Mouse (Mus musculus): ENCODE measurements around the gene Samhd1. TPM values are rescaled to one million over a fixed set of nuclear protein-coding genes. Genes with fewer than 3 reads are reported as not detected.

Samhd1 gene
- total and polyA plus RNA-seq, 3 experiments, result 32.8 to 79.5 (median 67.9) TPM

- H3K79me2 ChIP-seq (replicated peaks; ENCODE audit: control insufficient read depth, extremely low read depth, insufficient read depth, poor library complexity, severe bottlenecking), result no peaks in the 10 kb centered on the region
- H3K4me3 ChIP-seq (replicated peaks in 1 of 3; ENCODE audit: low read depth in 2 of 3, low read length in 2 of 3, poor library complexity in 1 of 3), result no peak overlapping the region
- H3K9ac ChIP-seq (ENCODE audit: insufficient read depth, low read depth), result no peak overlapping the region
- H3K4me2 ChIP-seq (ENCODE audit: insufficient read depth, low read depth, poor library complexity, severe bottlenecking), result no peak overlapping the region
- dilution Hi-C loops (cut with MboI; ENCODE audit: extremely low pct_ligation_motif_present, extremely low pct_unique_long_range_greater_than_20kb, low sequenced_read_pairs), result no loop called here
- no peak for DNase-seq (ENCODE audit: extremely low read depth)
- H3K27ac ChIP-seq (ENCODE audit: insufficient read depth, low read depth), result no peak overlapping the region
- in situ Hi-C loops (cut with MboI; ENCODE audit: low pct_ligation_motif_present, low pct_unique_long_range_greater_than_20kb, low sequenced_read_pairs), result no loop called here
- H3K36me3 ChIP-seq (replicated peaks in 1 of 2; ENCODE audit: control insufficient read depth in 1 of 2, insufficient read depth in 1 of 2, low read length in 1 of 2), result no peaks in the 10 kb centered on the region
- no peaks in the 10 kb centered on the region for H3K27me3 ChIP-seq (replicated peaks)
- H3K4me1 ChIP-seq (ENCODE audit: control insufficient read depth in 1 of 2, insufficient read depth in 2 of 2), result peaks cover 13 to 54% of the 10 kb centered on the region in 2 experiments
- H3K9me3 ChIP-seq (replicated peaks; ENCODE audit: low read length), result no peaks in the 10 kb centered on the region
- TF ChIP-seq ETS1 (conservative IDR thresholded peaks at IDR 0.05; ENCODE audit: low read depth, low read length) (peak; percentile 23; the same call in 1 of the 2 replicates), JUND (conservative IDR thresholded peaks at IDR 0.05; ENCODE audit: low read depth, low read length) (no peak)
Observed at GRCm38 (mm10) chr2:157064136-157064535, 70.9 kb downstream of the Samhd1 start.

GRCm38 (mm10) chr2:157063241-157063700 lies 71.8 kb downstream of the Samhd1 start:
- no peaks in the 10 kb centered on the region for H3K27me3 ChIP-seq (replicated peaks)
- in situ Hi-C loops (cut with MboI; ENCODE audit: low pct_ligation_motif_present, low pct_unique_long_range_greater_than_20kb, low sequenced_read_pairs), result no loop called here
- TF ChIP-seq ZNF384 (IDR thresholded peaks at IDR 0.05; ENCODE audit: low read depth, low read length), result no peak
- peak; percentile 55 for TF ChIP-seq ETS1 (conservative IDR thresholded peaks at IDR 0.05; ENCODE audit: low read depth, low read length)
- no peak; the same call in 1 of the 2 replicates for TF ChIP-seq HCFC1 (IDR thresholded peaks at IDR 0.05; ENCODE audit: low read depth, low read length)
- TF ChIP-seq USF2 (conservative IDR thresholded peaks at IDR 0.05; ENCODE audit: low read depth, low read length), result no peak
- TF ChIP-seq TBP (conservative IDR thresholded peaks at IDR 0.05; ENCODE audit: low read depth, low read length), result no peak
- TF ChIP-seq CTCF (conservative IDR thresholded peaks at IDR 0.05 in 1 of 2, IDR thresholded peaks at IDR 0.05 in 1 of 2; ENCODE audit: low read depth in 2 of 2, low read length in 2 of 2), result no peak
- TF ChIP-seq RCOR1 (conservative IDR thresholded peaks at IDR 0.05; ENCODE audit: low read depth, low read length), result 0 out of 2 replicates have a peak, but pooled peaks have one; percentile 65
- TF ChIP-seq IRF4 (IDR thresholded peaks at IDR 0.05; ENCODE audit: low read depth, low read length), result peak; percentile 80
- no peak for TF ChIP-seq GABPA (IDR thresholded peaks at IDR 0.05; ENCODE audit: insufficient replicate concordance, low read depth, low read length)
- no peak for TF ChIP-seq RAD21 (IDR thresholded peaks at IDR 0.05; ENCODE audit: low read depth, low read length)
- TF ChIP-seq TCF12 (IDR thresholded peaks at IDR 0.05; ENCODE audit: low read depth, low read length), result 0 out of 2 replicates have a peak, but pooled peaks have one; percentile 41
- no peak for TF ChIP-seq KAT2A (IDR thresholded peaks at IDR 0.05; ENCODE audit: insufficient replicate concordance, low read length)
- TF ChIP-seq ZC3H11A (IDR thresholded peaks at IDR 0.05; ENCODE audit: low read depth, low read length), result no peak
- TF ChIP-seq EP300 (IDR thresholded peaks at IDR 0.05; ENCODE audit: low read length), result peak; percentile 85
- TF ChIP-seq NELFE (IDR thresholded peaks at IDR 0.05; ENCODE audit: low read depth, low read length), result no peak
- TF ChIP-seq ZMIZ1 (IDR thresholded peaks at IDR 0.05; ENCODE audit: low read depth, low read length), result no peak
- no peak for TF ChIP-seq JUND (conservative IDR thresholded peaks at IDR 0.05; ENCODE audit: low read depth, low read length)
- TF ChIP-seq SMC3 (IDR thresholded peaks at IDR 0.05; ENCODE audit: low read depth, low read length), result no peak
- TF ChIP-seq CHD2 (IDR thresholded peaks at IDR 0.05; ENCODE audit: low read length), result 0 out of 2 replicates have a peak, but pooled peaks have one; percentile 47
- TF ChIP-seq MAX (IDR thresholded peaks at IDR 0.05; ENCODE audit: low read length), result peak; percentile 71
- peak; percentile 50; the same call in 1 of the 2 replicates for TF ChIP-seq MXI1 (IDR thresholded peaks at IDR 0.05; ENCODE audit: low read depth, low read length)
- TF ChIP-seq SIN3A (IDR thresholded peaks at IDR 0.05; ENCODE audit: low read length), result 0 out of 2 replicates have a peak, but pooled peaks have one; percentile 21
- TF ChIP-seq MEF2A (IDR thresholded peaks at IDR 0.05; ENCODE audit: borderline replicate concordance, low read depth, low read length), result no peak
- no peak for TF ChIP-seq PAX5 (IDR thresholded peaks at IDR 0.05; ENCODE audit: low read length)
- no peak for TF ChIP-seq E2F4 (IDR thresholded peaks at IDR 0.05; ENCODE audit: insufficient replicate concordance, low read depth, low read length)
- TF ChIP-seq MAFK (IDR thresholded peaks at IDR 0.05; ENCODE audit: insufficient replicate concordance, low read length), result no peak
- TF ChIP-seq UBTF (IDR thresholded peaks at IDR 0.05; ENCODE audit: low read depth, low read length), result no peak
- peak; percentile 50; the same call in 1 of the 2 replicates for TF ChIP-seq ELF1 (IDR thresholded peaks at IDR 0.05; ENCODE audit: low read depth, low read length)
- no peak for TF ChIP-seq CHD1 (IDR thresholded peaks at IDR 0.05; ENCODE audit: low read depth, low read length)
- peak; percentile 55; the same call in 1 of the 2 replicates for TF ChIP-seq MYC (IDR thresholded peaks at IDR 0.05; ENCODE audit: low read depth, low read length)
- no peak for TF ChIP-seq POLR2A (IDR thresholded peaks at IDR 0.05; ENCODE audit: low read depth, low read length)
- TF ChIP-seq BHLHE40 (IDR thresholded peaks at IDR 0.05; ENCODE audit: low read depth, low read length), result no peak
- no peak for TF ChIP-seq POLR2AphosphoS2 (IDR thresholded peaks at IDR 0.05; ENCODE audit: low read depth, low read length)

More at GRCm38 (mm10) chr2:157063241-157063700, 71.8 kb downstream of the Samhd1 start:
- H3K4me1 ChIP-seq (ENCODE audit: control insufficient read depth in 1 of 2, insufficient read depth in 2 of 2), result peaks cover 13 to 54% of the 10 kb centered on the region in 2 experiments
- dilution Hi-C loops (cut with MboI; ENCODE audit: extremely low pct_ligation_motif_present, extremely low pct_unique_long_range_greater_than_20kb, low sequenced_read_pairs), result no loop called here
- H3K4me2 ChIP-seq (ENCODE audit: insufficient read depth, low read depth, poor library complexity, severe bottlenecking), result no peak overlapping the region
- H3K9ac ChIP-seq (ENCODE audit: insufficient read depth, low read depth), result no peak overlapping the region
- no peak overlapping the region for H3K27ac ChIP-seq (ENCODE audit: insufficient read depth, low read depth)
- no peaks in the 10 kb centered on the region for H3K36me3 ChIP-seq (replicated peaks in 1 of 2; ENCODE audit: control insufficient read depth in 1 of 2, insufficient read depth in 1 of 2, low read length in 1 of 2)
- DNase-seq (ENCODE audit: extremely low read depth), result peak; percentile 56
- H3K79me2 ChIP-seq (replicated peaks; ENCODE audit: control insufficient read depth, extremely low read depth, insufficient read depth, poor library complexity, severe bottlenecking), result no peaks in the 10 kb centered on the region
- no peaks in the 10 kb centered on the region for H3K9me3 ChIP-seq (replicated peaks; ENCODE audit: low read length)
- H3K4me3 ChIP-seq (replicated peaks in 1 of 3; ENCODE audit: low read depth in 2 of 3, low read length in 2 of 3, poor library complexity in 1 of 3), result peak overlapping the region in 1 of 3 experiments; percentile 2

Data from CH12.LX (cell line).